Mouse (Mus musculus): ENCODE data around the gene Depdc1b.

Gene Depdc1b

GRCm38 (mm10) chr13:108315702-108316486 is at the start of gene Depdc1b:
Gene Depdc1b (plus strand): TSS chr13:108316332.
- peak; percentile 98 for DNase-seq

DNA sequence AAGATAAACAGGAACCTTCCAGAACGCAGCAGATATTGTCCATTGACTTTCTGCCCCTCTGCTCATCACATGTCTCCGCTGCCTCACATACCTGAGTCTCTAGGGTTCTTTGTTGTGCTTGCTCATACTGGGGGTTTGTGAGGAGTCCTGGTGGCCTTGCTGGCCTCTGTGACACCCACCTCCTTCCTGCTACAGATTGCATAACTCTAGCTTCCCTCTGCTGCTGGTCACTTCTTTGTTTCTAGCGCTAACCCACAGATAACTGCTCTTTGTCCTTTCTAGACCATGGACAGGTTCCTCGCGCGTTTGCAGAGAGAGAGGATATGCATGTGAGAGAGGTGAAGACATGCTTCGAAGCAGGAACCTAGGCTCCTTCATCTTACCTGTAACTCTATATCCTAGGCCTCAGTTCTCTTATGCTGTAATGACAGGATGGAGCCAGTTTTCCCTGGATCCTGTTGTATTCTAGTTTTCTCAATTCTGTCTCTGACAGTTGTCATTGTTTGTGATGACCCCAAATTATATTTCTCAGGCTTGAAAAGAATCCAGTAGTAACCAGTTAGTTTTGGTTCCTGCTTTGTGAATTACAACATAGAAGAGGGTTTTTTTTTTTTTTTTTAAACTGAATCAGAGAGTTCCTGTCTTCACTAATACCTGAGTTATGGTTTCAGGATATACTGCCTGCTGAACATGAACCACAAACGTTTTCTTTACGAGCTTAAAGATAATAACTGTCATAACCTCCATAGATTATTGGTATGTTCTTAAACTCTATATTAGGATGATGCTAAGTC is 48.1 kb upstream of the Depdc1b start:
- DNase-seq, result no peak

- DNase-seq, result no peak
Observed at GRCm38 (mm10) chr13:108271458-108272148, 44.5 kb upstream of the Depdc1b start.

DNA sequence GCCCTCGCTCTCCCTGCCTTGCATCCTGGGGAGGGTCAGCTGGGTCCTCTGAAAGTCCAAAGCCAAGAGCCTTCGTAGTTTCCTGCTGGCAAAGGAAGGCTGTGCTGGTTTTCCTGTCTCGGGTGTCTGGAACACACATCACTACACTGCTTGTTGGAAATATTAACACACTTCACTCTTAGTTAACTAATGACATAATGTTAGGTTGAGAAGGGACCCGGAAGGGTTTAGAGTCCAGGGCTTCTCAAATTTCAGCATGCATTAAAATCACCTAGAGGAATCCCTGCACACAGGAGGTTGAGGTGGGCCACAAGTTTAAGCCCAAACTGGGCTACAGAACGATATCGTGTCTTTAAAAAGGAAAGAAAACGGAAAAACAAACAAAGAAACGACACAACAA is 43.8 kb upstream of the Depdc1b start:
- DNase-seq, result no peak

DNA sequence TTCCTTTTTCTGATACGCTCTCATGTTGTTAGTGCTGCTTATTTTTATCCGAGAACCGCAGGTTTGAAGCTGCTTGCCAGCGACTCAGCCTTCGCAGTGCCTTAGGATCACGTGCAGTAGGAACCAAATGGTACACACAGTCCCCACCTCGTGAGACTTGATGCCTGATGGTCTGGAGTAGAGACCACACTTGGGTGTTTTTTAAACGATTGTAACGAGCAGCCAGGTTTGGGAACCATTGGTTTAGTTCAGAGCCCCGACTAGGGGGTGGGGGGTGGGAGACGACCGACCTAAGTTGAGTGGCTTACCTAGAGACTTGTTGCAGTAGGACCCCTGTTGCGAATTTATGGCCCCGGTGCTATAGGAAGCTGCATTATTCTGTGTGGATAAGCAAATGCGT is 43.1 kb upstream of the Depdc1b start:
- no peak for DNase-seq

GRCm38 (mm10) chr13:108273456-108273855 is 42.7 kb upstream of the Depdc1b start:
- peak; percentile 25 for DNase-seq

GRCm38 (mm10) chr13:108276561-108276960 is 39.6 kb upstream of the Depdc1b start:
- no peak for DNase-seq

DNA sequence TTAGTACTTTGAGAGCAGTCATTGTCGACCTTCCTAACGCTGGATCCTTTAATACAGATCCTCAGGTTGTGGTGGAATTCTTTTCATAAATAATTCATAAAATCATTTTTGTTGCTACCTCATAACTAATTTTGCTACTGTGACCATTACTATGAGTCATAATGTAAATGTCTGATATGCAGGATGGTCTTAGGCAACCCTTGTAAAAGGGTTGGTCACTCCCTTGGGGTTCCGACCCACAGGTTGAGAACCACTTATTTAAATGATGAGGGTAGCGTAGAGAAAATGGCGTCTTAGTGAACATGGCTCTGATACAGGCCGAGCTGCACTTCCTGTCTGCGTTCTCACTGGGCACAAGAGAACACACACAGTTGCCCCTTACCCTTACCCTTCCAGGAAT is 38.8 kb upstream of the Depdc1b start:
- DNase-seq, result no peak

DNA sequence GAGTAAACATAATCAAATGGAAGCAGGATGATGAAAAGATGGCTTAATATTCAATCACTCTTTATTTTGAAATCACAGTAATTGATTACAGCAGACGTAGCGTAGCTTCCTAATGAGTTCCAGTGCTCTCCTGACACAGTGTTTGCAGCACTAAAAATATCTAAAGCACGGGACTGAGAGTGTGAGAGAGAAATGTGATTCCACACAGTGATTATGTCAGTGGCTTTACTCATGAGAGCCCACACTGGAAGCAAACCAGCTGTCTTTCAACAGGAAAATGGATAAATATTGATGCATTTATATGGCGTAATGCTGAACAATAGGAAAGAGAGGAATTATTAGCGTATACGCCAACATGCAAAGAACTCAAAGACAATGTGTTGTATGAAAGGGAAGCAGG is 37.5 kb upstream of the Depdc1b start:
- DNase-seq, result no peak

GRCm38 (mm10) chr13:108284312-108284711 is 31.8 kb upstream of the Depdc1b start:
- DNase-seq, result no peak

DNA sequence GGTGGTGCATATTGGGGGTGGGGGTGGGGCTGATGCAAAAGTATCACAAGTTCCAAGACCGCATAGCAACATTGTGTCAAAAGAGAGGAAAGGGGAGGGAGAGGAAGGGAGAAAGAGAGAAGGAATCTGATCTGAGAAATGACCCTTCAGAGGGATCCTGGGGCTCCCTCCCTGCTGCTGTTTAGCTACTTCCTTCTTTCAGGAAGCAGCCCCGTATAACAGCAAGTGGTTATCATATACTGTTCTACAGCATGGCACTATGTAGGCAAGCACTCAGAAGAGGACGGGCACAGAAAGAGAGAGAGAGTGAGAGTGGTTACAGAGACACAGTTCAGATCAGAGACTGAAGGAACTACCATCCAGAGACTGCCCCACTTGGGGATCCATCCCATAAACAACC is 28.2 kb upstream of the Depdc1b start:
- DNase-seq, result no peak

DNA sequence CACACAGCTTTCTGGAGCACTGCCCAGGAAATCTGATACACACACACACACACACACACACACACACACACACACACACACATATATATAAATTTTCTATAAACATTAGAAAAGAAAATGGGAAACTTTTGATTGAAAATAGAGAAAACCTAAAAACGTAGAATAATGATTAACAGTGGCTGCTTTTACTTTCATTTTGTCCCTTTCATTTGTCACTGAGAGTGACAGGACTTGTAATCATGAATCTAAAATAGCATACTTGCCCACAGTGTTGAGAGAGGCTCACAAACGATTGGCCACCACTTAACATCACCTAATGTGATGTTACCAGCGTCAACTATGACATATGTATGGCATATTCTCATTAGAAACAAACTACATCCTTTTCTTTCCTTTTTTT is 26.7 kb upstream of the Depdc1b start:
- DNase-seq, result no peak

GRCm38 (mm10) chr13:108290314-108290713 is 25.8 kb upstream of the Depdc1b start:
- DNase-seq, result no peak

GRCm38 (mm10) chr13:108297350-108298093 is 18.6 kb upstream of the Depdc1b start:
- DNase-seq, result peak; percentile 65

- DNase-seq, result no peak
Observed at GRCm38 (mm10) chr13:108298241-108298640, 17.9 kb upstream of the Depdc1b start.

- peak; percentile 51 for DNase-seq
Observed at GRCm38 (mm10) chr13:108300346-108300950, 15.7 kb upstream of the Depdc1b start.

- peak; percentile 44 for DNase-seq
Observed at GRCm38 (mm10) chr13:108301411-108301810, 14.7 kb upstream of the Depdc1b start.

GRCm38 (mm10) chr13:108302957-108303675 is 13.0 kb upstream of the Depdc1b start:
- no peak for DNase-seq

GRCm38 (mm10) chr13:108303841-108304240 is 12.3 kb upstream of the Depdc1b start:
- no peak for DNase-seq

DNA sequence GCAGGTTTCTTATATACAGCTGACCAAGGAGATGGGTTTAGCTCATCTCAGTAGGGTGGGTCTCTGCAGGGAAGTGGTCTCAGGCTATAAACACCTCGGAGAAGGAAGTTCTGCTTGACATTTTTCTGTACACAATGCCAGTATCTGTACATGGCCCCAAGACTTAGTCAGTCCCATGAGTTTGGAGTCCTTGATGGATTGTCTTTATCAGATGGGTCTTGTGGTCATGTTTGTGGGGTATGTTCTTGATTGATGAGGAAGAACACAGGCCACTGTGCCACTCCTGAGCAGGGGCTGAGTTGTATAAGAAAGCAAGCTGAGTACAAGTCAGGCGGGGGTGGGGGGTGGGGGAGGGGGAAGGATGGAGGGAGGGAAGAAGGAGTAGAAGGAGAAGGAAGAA is 11.5 kb upstream of the Depdc1b start:
- no peak for DNase-seq

DNA sequence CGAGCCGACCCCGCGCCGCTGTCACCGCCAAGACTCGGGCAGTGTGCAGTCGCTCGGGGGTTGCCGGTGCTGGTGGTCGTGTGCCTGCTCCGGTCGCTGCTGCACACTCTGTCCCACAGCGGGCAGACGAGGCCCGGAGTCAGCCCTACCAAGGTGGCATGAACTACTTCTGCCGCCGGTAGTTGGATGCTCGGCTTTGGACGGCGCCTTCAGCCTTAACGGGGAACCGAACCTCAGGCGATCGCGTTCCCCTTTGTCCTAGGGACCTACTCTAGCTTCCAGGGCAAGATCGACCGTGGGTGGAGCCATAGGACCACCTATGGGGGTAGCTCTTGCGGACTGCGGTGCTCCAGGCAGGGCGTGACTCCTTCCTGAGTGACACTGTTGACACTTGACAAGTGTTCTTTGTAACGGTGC is 363 bp downstream of the Depdc1b start:
- DNase-seq, result no peak

DNA sequence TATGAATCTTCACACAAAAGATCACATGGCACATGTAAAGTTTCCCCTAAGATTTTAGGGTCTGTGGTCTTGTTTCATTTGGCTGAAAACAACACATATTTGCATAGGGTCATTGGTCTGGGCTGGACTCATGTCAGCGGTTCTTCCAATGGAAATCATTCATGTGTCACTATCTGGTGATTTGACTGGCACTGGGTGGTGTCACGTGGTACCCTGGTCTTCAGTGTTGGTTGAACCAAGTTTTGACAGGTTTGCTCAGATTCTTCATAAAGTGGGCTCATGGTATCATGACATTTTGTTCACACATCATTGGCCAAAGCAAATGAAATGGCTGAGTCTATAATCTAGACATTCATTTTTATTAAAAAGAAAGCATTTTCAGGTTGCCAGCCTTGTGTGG is 1.3 kb downstream of the Depdc1b start:
- no peak for DNase-seq

Measured in kidney, postnatal 10 days (tissue).